Mouse (Mus musculus): Measurements from ENCODE around the gene Slc16a2. TPM values are rescaled to one million over a fixed set of nuclear protein-coding genes. Genes with fewer than 3 reads are reported as not detected.

Gene Slc16a2
- polyA plus RNA-seq, 1 experiment from 2014 or later: 16.5 TPM

DNA sequence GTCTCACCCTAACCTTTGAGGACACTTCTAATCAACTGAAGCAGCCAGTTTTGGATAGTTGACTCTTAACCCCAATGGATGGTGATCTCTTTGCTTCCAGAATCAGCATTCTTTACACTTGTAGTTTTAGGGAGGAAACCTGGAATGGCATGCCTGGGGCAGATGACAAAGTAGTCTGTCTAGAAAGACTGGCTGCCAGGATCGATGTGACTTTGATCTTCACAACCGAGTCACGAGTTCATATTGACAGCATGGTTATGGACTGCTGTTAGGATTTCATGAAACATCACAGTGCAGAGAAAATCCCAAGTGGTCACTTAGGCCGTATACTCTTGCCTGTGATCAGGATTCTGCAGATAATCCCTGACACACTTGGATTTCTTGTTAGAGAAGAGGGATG lies 88.7 kb downstream of the Slc16a2 start:
- Histone ChIP-seq H3K9ac (no peak overlapping the region), H3K27me3 (peaks cover 60% of the 10 kb centered on the region), H3K36me3 (no peaks in the 10 kb centered on the region), H3K4me2 (no peak overlapping the region), H3K9me3 (no peaks in the 10 kb centered on the region), H3K4me1 (no peaks in the 10 kb centered on the region), H3K27ac (no peak overlapping the region), H3K4me3 (no peak overlapping the region)
- 72% methylated on average over 4 of the region's 4 CpGs for WGBS
- ATAC-seq (ENCODE audit: insufficient number of reproducible peaks, insufficient read depth, low FRiP score, low TSS enrichment, low read depth): no peak

DNA sequence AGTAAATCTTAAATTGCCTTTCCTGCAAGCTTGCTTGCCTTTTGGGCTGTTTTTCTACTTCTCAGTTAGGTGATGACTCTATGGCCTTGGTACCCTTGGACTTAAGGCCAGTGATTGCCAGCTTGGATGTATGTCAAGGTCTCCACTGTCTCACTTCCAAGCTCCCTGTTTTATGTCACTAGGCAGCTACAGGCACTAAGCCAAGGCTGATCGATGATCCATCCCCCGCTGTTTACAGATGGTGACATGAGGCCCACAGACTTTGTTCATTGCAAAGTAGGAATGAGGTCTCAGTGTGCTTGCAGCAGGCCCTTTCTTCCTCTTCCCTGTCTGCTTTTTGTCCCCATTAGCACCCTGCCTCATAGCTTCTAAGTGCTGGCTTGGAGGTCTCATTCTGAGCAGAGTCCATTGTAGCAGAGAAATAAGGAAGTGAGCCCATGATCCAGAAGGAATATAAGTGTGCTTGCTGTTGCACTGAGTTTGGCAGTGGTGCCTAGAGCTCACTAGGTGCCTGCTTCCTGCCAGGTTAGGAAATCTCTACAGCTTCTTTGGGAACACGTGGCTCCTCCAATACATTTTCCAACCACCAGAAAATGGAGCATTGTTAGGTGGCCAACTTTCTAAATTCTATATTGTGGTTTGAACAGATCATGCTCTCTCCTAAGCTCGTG lies 89.6 kb downstream of the Slc16a2 start:
- no peaks in the 10 kb centered on the region for H3K4me1 ChIP-seq
- no peak for ATAC-seq (ENCODE audit: insufficient number of reproducible peaks, insufficient read depth, low FRiP score, low TSS enrichment, low read depth)
- H3K27ac ChIP-seq: no peak overlapping the region
- no peaks in the 10 kb centered on the region for H3K9me3 ChIP-seq
- 74% methylated on average over 4 of the region's 4 CpGs for WGBS
- H3K4me2 ChIP-seq: no peak overlapping the region
- no peak overlapping the region for H3K4me3 ChIP-seq
- H3K9ac ChIP-seq: no peak overlapping the region
- H3K27me3 ChIP-seq: peaks cover 54% of the 10 kb centered on the region
- H3K36me3 ChIP-seq: no peaks in the 10 kb centered on the region

DNA sequence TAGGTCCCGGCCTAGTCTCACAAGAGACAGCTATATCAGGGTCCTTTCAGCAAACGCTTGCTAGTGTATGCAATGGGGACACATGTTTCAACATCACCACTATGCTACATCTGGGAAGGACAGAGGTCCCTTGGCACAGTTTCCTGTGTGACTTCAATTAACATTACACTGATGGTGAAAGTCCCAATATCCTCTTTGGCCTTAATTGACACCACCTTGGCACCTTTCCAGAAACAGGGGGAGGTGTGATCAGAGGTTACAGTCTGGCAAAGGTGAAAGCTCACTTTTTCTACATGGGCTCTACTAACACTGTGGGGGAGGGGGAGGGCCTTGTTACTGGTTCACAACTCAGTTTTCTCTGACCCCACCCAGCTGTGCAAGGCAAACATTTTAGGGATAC lies 99.3 kb downstream of the Slc16a2 start:
- WGBS: 86% methylated on average over 2 of the region's 2 CpGs
- Histone ChIP-seq H3K4me3 (no peak overlapping the region), H3K27ac (no peak overlapping the region), H3K27me3 (peaks cover 67% of the 10 kb centered on the region), H3K9ac (no peak overlapping the region), H3K36me3 (no peaks in the 10 kb centered on the region), H3K4me1 (peaks cover 6% of the 10 kb centered on the region; the same call in 1 of the 2 replicates), H3K4me2 (no peak overlapping the region), H3K9me3 (no peaks in the 10 kb centered on the region)
- ATAC-seq (ENCODE audit: insufficient number of reproducible peaks, insufficient read depth, low FRiP score, low TSS enrichment, low read depth): no peak

DNA sequence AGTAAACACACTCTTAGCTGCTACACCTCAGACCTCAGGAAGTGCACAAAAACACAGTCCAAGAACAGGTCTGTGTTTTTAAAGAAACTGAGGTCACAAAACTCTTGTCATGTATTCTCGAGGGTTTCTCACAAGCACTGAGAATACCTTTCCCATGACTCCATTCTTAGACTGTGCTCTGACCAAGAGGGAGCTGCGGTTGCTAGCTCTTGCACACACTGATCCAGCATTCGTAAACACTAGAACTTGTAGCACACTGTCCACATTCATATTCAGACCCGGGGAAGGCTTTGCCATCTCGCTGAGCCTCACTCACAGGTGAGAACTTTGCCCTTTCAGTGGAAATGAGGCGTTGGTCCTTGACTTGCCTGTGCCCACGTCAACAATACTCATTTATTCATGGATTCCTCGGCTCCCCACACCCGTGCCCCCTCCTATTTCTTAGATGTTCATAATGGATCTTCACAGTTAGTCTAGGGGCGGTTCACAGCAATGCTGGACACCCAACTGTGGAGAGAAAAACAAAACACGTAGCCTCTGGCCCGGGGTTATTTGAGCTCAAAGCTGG lies 102.1 kb downstream of the Slc16a2 start:
- H3K4me1 ChIP-seq: peaks cover 6% of the 10 kb centered on the region; the same call in 1 of the 2 replicates
- no peak overlapping the region for H3K4me3 ChIP-seq
- no peak overlapping the region for H3K27ac ChIP-seq
- no peaks in the 10 kb centered on the region for H3K36me3 ChIP-seq
- H3K4me2 ChIP-seq: no peak overlapping the region
- no peaks in the 10 kb centered on the region for H3K9me3 ChIP-seq
- ATAC-seq (ENCODE audit: insufficient number of reproducible peaks, insufficient read depth, low FRiP score, low TSS enrichment, low read depth): no peak
- H3K9ac ChIP-seq: no peak overlapping the region
- 56% methylated on average over 12 of the region's 12 CpGs for WGBS
- H3K27me3 ChIP-seq: peaks cover 60% of the 10 kb centered on the region

DNA sequence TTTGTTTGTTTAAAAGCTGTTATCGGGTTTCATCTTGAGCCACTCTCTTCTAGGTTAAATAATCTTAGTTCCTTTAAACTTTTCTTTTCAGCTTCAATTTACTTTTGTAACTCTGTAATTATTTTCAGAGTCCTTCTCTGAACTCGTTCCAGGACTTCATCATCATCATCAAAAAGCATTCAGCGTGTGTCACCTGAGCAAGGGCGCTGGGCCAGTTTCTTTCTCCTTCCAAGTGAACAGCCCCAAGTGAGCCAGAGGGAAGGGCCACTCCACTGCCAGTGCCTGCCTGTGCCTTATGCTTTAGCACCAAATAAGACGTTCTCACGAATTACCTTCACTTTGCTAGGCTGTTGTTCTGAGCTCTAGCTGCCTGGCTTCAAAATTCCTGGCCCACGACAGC lies 108.9 kb downstream of the Slc16a2 start:
- ATAC-seq (ENCODE audit: insufficient number of reproducible peaks, insufficient read depth, low FRiP score, low TSS enrichment, low read depth): no peak
- Histone ChIP-seq H3K4me2 (no peak overlapping the region), H3K4me3 (no peak overlapping the region), H3K9ac (no peak overlapping the region), H3K4me1 (peaks cover 7% of the 10 kb centered on the region; the same call in 1 of the 2 replicates), H3K36me3 (no peaks in the 10 kb centered on the region), H3K27me3 (peaks cover 65% of the 10 kb centered on the region), H3K27ac (no peak overlapping the region), H3K9me3 (no peaks in the 10 kb centered on the region)
- WGBS: 48% methylated on average over 7 of the region's 7 CpGs

DNA sequence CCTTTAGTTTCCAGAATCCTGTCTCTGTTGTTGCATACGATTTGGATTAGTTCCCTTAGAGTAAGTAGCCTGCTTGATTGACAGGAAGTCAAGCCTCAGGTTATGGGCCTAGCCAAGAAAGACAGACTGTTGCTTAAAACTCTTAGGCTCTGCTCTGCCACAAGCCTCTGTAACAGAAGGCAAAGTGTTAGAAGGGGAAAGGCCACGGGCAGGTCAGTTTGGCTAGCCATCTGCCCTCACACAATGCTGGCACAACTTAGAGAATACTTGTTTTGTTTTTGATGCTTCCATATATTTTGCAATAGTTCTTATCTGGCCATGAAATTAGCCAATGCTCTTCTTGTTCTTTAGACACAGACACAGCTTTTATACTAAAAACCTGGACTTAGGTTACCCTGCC lies 112.1 kb downstream of the Slc16a2 start:
- no peak overlapping the region for H3K4me2 ChIP-seq
- ATAC-seq (ENCODE audit: insufficient number of reproducible peaks, insufficient read depth, low FRiP score, low TSS enrichment, low read depth): no peak
- H3K9me3 ChIP-seq: no peaks in the 10 kb centered on the region
- H3K9ac ChIP-seq: no peak overlapping the region
- H3K27ac ChIP-seq: no peak overlapping the region
- H3K36me3 ChIP-seq: no peaks in the 10 kb centered on the region
- H3K27me3 ChIP-seq: peaks cover 79% of the 10 kb centered on the region
- H3K4me1 ChIP-seq: peaks cover 7% of the 10 kb centered on the region; the same call in 1 of the 2 replicates
- no peak overlapping the region for H3K4me3 ChIP-seq
- 35% methylated on average over 2 of the region's 2 CpGs for WGBS

DNA sequence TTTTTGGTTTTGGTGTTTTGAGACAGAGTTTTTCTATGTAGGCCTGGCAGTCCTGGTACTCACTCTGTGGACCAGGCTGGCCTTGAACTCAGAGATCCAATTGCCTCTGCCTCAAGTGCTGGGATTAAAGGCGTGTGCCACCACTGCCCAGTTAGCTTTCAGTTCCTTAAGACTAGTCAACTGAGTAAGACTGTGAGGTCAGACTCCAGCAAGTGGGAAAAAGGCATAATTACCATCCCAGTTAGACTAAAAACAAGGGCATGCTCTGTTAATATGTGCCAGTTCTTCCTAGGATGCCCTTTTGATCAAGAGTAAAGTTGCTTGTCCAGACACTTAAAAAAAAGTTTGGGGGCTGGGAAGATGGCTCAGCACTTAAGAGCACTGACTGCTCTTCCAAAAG lies 113.2 kb downstream of the Slc16a2 start:
- no peak for ATAC-seq (ENCODE audit: insufficient number of reproducible peaks, insufficient read depth, low FRiP score, low TSS enrichment, low read depth)
- no peak overlapping the region for H3K9ac ChIP-seq
- H3K4me3 ChIP-seq: no peak overlapping the region
- no peaks in the 10 kb centered on the region for H3K9me3 ChIP-seq
- H3K4me1 ChIP-seq: peaks cover 12% of the 10 kb centered on the region
- H3K27ac ChIP-seq: no peak overlapping the region
- H3K36me3 ChIP-seq: no peaks in the 10 kb centered on the region
- H3K27me3 ChIP-seq: peaks cover 78% of the 10 kb centered on the region
- no peak overlapping the region for H3K4me2 ChIP-seq
- 72% methylated on average over 1 of the region's 1 CpGs for WGBS

DNA sequence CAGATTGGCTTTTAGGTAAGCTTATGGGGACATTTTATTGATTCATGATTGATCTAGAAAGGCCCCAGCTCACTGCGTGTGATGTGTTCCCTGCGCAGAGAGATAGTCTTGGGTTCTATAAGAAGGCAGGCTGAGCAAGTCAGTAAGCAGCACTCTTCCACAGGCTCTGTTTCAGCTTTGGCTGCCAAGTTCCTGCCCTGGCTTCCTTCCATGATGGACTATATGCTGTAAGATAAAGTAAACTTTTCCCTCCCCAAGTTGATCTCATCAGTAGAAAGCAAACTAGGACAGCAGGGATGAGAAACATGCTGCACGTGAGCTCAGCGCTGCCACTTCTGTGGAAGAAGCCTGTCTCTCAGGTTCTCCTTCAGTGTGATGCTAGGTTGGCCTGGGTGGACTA lies 117.2 kb downstream of the Slc16a2 start:
- Histone ChIP-seq H3K9ac (no peak overlapping the region), H3K9me3 (no peaks in the 10 kb centered on the region), H3K4me3 (no peak overlapping the region), H3K4me1 (peaks cover 4% of the 10 kb centered on the region), H3K4me2 (no peak overlapping the region), H3K27ac (no peak overlapping the region), H3K36me3 (no peaks in the 10 kb centered on the region), H3K27me3 (peaks cover 85% of the 10 kb centered on the region)
- ATAC-seq (ENCODE audit: insufficient number of reproducible peaks, insufficient read depth, low FRiP score, low TSS enrichment, low read depth): no peak
- 92% methylated on average over 4 of the region's 4 CpGs for WGBS

DNA sequence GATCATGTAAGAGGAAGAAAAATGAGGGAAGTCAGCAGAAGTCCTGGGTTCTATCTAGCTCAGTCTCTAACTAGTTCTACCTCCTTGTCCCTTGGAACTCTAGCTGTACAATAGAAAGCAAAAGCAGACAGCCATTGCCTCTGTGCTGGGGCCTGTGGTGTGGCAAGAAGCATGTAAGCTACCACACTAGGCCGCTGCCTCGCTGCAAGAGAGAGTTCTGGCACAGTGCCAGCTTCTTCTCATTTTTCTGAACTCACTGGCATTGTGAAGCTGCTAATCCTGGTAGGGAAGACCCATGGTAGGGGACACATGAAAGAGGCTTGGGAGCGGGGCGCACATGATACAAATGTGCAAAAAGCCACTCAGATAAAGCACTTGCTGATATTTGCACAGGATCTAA lies 117.8 kb downstream of the Slc16a2 start:
- Histone ChIP-seq H3K4me1 (peaks cover 4% of the 10 kb centered on the region), H3K9ac (no peak overlapping the region), H3K36me3 (peaks cover 3% of the 10 kb centered on the region; the same call in 1 of the 2 replicates), H3K27me3 (peaks cover 85% of the 10 kb centered on the region), H3K27ac (no peak overlapping the region), H3K9me3 (no peaks in the 10 kb centered on the region), H3K4me3 (no peak overlapping the region), H3K4me2 (no peak overlapping the region)
- ATAC-seq (ENCODE audit: insufficient number of reproducible peaks, insufficient read depth, low FRiP score, low TSS enrichment, low read depth): no peak
- WGBS: 56% methylated on average over 4 of the region's 4 CpGs

DNA sequence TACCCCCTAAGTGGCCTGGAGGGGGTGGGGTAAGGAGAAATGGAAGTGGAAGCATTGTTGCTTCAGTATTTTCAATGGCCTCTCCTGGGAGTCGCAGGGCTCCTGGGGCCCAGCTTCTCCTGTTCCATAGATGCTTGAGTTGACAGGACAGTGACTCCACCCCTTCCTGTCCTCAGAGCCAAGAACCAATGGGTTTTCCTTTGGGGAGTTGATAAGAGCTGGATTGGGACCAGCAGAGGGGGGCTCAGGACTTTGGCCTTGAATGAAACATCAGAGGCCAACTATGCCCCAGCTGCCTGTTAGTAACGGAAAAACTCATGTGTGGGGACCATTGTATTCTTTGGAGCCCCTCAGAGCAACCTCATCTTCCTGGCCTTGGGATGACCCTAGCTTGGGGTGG lies 124.0 kb downstream of the Slc16a2 start:
- WGBS: 67% methylated on average over 2 of the region's 2 CpGs
- Histone ChIP-seq H3K4me3 (no peak overlapping the region), H3K9ac (no peak overlapping the region), H3K4me1 (0 out of 2 replicates have a peak, but pooled peaks cover 5% of the 10 kb centered on the region), H3K27ac (no peak overlapping the region), H3K27me3 (peaks cover 97% of the 10 kb centered on the region), H3K9me3 (no peaks in the 10 kb centered on the region), H3K4me2 (no peak overlapping the region), H3K36me3 (peaks cover 3% of the 10 kb centered on the region; the same call in 1 of the 2 replicates)
- ATAC-seq (ENCODE audit: insufficient number of reproducible peaks, insufficient read depth, low FRiP score, low TSS enrichment, low read depth): no peak

DNA sequence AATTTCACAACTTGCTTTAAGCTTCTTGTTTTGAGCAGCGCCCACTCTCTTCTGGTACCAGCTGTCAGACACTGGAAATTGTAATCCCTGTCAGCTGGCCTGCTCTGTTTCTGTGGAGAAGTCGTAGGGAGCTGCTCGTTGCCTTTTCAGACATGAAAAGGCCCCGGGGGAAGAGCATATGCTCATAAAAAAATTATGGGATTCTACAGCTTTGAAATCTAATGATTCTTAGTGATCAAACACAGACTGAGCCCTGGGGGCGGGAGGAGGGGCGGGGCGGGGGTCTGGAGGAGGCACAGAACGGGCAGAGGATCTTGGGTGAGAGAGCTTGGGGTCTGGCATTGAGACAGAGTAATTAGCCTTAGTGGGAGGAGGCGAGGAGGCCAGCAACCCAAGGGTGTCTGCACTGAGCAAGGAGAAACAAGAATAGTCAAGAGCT lies 125.7 kb downstream of the Slc16a2 start:
- WGBS: 5% methylated on average over 9 of the region's 9 CpGs
- Histone ChIP-seq H3K27ac (peak overlapping the region; percentile 48; the same call in 1 of the 2 replicates), H3K27me3 (peaks cover 94% of the 10 kb centered on the region), H3K4me3 (peak overlapping the region; percentile 47), H3K36me3 (peaks cover 3% of the 10 kb centered on the region; the same call in 1 of the 2 replicates), H3K9me3 (no peaks in the 10 kb centered on the region), H3K4me2 (peak overlapping the region; percentile 74), H3K9ac (0 out of 2 replicates have a peak overlapping the region, but pooled peaks have one; percentile 21), H3K4me1 (0 out of 2 replicates have a peak, but pooled peaks cover 5% of the 10 kb centered on the region)
- no peak for ATAC-seq (ENCODE audit: insufficient number of reproducible peaks, insufficient read depth, low FRiP score, low TSS enrichment, low read depth)

All from embryonic facial prominence, embryonic 13.5 days (tissue).